Mouse (Mus musculus): ENCODE results near the gene Ifnz. TPM values are rescaled to one million over a fixed set of nuclear protein-coding genes. Genes with fewer than 3 reads are reported as not detected.
"Not testable (repeated sequence)": the region's sequence is repeated elsewhere in the genome, so short reads cannot be mapped to it uniquely, and the experiment has no call there.

The Ifnz gene
- polyA plus RNA-seq, 1 experiment = not detected

- not testable (repeated sequence) for H3K79me3 ChIP-seq (ENCODE audit: low read depth); H3K27me3 ChIP-seq (ENCODE audit: control insufficient read depth, insufficient read depth, insufficient read length); H3ac ChIP-seq (ENCODE audit: control insufficient read depth, insufficient read length, low read depth); H3K79me2 ChIP-seq (ENCODE audit: control insufficient read depth, insufficient read depth); H3K36me3 ChIP-seq (ENCODE audit: control insufficient read depth, insufficient read depth); H3K4me3 ChIP-seq (ENCODE audit: insufficient read depth, poor library complexity, severe bottlenecking)
Observed at GRCm38 (mm10) chr4:88802954-88803353, 21.0 kb downstream of the Ifnz start, which contains the start of gene Gm13287. TSS of gene Gm13287 (plus strand) at chr4:88803254.

DNA sequence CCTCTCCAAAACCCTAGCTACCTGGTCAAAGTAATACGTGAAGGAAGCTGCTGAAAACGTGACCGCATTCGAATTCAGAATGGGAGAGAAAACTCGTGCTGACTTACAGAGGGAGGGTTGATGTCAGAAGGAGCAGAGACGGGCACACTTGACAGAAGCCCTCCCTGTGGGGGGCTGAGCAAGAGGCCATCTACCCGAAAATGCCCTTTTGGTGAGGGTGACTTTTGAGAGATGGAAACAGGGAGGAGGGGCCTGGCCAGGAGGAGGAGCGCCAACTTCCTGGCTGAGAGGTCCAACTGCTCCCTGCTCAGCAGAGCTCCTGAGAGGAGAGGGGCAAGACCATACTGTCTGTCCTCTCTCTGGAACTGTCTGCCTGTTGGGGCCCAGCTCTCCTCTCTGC, 23.3 kb downstream of the Ifnz start, which contains the start of gene Gm13288:
TSS of gene Gm13288 (plus strand) at position 301 of the 400 bp plus-strand sequence.
- H3K79me2 ChIP-seq (ENCODE audit: control insufficient read depth, insufficient read depth); H3ac ChIP-seq (ENCODE audit: control insufficient read depth, insufficient read length, low read depth); H3K4me3 ChIP-seq (ENCODE audit: insufficient read depth, poor library complexity, severe bottlenecking); H3K27me3 ChIP-seq (ENCODE audit: control insufficient read depth, insufficient read depth, insufficient read length); H3K79me3 ChIP-seq (ENCODE audit: low read depth); H3K36me3 ChIP-seq (ENCODE audit: control insufficient read depth, insufficient read depth): not testable (repeated sequence)

DNA sequence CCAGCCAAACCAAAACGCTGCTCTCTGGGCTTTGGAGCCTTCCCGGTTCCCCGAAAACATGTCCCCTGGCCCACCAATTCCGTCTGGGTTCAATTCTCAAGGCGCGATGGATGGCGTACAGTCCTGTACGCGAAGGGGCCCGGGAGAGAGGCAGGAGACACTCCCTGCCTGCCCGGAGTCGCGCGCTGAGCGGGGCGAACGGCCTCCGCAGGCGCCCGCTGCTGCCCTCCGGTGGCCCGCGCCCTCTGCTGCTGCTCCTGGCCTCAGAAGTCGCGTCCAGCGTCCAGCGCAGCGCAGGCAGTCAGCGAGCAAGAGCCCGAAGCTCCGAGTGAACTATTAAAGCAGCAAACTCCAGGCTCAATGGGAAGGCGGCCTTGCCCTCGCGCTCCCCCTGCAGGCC, 23.8 kb downstream of the Ifnz start:
- not testable (repeated sequence) for H3K79me2 ChIP-seq (ENCODE audit: control insufficient read depth, insufficient read depth); H3K4me3 ChIP-seq (ENCODE audit: insufficient read depth, poor library complexity, severe bottlenecking); H3ac ChIP-seq (ENCODE audit: control insufficient read depth, insufficient read length, low read depth); H3K27me3 ChIP-seq (ENCODE audit: control insufficient read depth, insufficient read depth, insufficient read length); H3K36me3 ChIP-seq (ENCODE audit: control insufficient read depth, insufficient read depth); H3K79me3 ChIP-seq (ENCODE audit: low read depth)

DNA sequence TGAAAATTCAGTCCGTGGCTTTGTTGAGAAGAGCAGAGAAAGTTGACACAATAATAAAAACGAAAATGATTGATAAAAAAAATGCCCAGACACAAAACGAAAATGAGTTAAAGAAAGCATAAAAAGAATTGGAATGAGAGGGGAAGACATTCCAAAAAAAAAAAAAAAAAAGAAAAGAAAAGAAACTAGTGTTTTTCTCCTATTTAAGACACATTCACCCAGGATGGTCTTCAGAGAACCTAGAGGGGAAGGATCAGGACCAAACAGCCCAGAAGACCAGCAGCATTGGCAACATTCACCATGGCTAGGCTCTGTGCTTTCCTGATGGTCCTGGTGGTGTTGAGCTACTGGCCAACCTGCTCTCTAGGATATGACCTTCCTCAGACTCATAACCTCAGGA, 34.0 kb downstream of the Ifnz start, which contains the start of gene Ifna7:
TSS of gene Ifna7 (plus strand) at position 301 of the 400 bp plus-strand sequence.
- Histone ChIP-seq H3K27me3 (ENCODE audit: control insufficient read depth, insufficient read depth, insufficient read length) (peaks cover 14% of the 10 kb centered on the region), H3K4me3 (ENCODE audit: insufficient read depth, poor library complexity, severe bottlenecking) (no peak within 1 kb of the TSS), H3ac (ENCODE audit: control insufficient read depth, insufficient read length, low read depth) (no peak within 1 kb of the TSS), H3K79me2 (ENCODE audit: control insufficient read depth, insufficient read depth) (no peaks in the 10 kb centered on the region), H3K79me3 (ENCODE audit: low read depth) (no peaks in the 10 kb centered on the region), H3K36me3 (ENCODE audit: control insufficient read depth, insufficient read depth) (no peaks in the 10 kb centered on the region)
- no peak for TF ChIP-seq USF1 (IDR thresholded peaks at IDR 0.05; ENCODE audit: low read depth)
- TF ChIP-seq MAX (IDR thresholded peaks at IDR 0.05) = no peak
- no peak for TF ChIP-seq CTCF (IDR thresholded peaks at IDR 0.05; ENCODE audit: control insufficient read depth, insufficient read depth, insufficient read length)
- TF ChIP-seq MYOG (IDR thresholded peaks at IDR 0.05; ENCODE audit: control insufficient read depth, extremely low read depth, insufficient read length) = no peak
- no peak for TF ChIP-seq MYOD1 (IDR thresholded peaks at IDR 0.05; ENCODE audit: control insufficient read depth, insufficient read length, low read depth)
- no peak for TF ChIP-seq CEBPB (IDR thresholded peaks at IDR 0.05; ENCODE audit: low read depth)
- no peak for TF ChIP-seq FOSL1 (IDR thresholded peaks at IDR 0.05; ENCODE audit: insufficient read depth, low read length, poor library complexity, severe bottlenecking)

GRCm38 (mm10) chr4:88819659-88820058, 37.7 kb downstream of the Ifnz start, which contains the start of gene Ifna11:
TSS of gene Ifna11 (plus strand) at chr4:88819959.
- no peaks in the 10 kb centered on the region for H3K79me3 ChIP-seq (ENCODE audit: low read depth)
- no peak within 1 kb of the TSS for H3ac ChIP-seq (ENCODE audit: control insufficient read depth, insufficient read length, low read depth)
- peaks cover 13% of the 10 kb centered on the region for H3K27me3 ChIP-seq (ENCODE audit: control insufficient read depth, insufficient read depth, insufficient read length)
- no peaks in the 10 kb centered on the region for H3K79me2 ChIP-seq (ENCODE audit: control insufficient read depth, insufficient read depth)
- H3K4me3 ChIP-seq (ENCODE audit: insufficient read depth, poor library complexity, severe bottlenecking) = no peak within 1 kb of the TSS
- no peaks in the 10 kb centered on the region for H3K36me3 ChIP-seq (ENCODE audit: control insufficient read depth, insufficient read depth)
- TF ChIP-seq FOSL1 (IDR thresholded peaks at IDR 0.05; ENCODE audit: insufficient read depth, low read length, poor library complexity, severe bottlenecking) = no peak
- TF ChIP-seq USF1 (IDR thresholded peaks at IDR 0.05; ENCODE audit: low read depth) = no peak
- no peak for TF ChIP-seq CEBPB (IDR thresholded peaks at IDR 0.05; ENCODE audit: low read depth)
- TF ChIP-seq CTCF (IDR thresholded peaks at IDR 0.05; ENCODE audit: control insufficient read depth, insufficient read depth, insufficient read length) = no peak
- TF ChIP-seq MYOD1 (IDR thresholded peaks at IDR 0.05; ENCODE audit: control insufficient read depth, insufficient read length, low read depth) = no peak
- no peak for TF ChIP-seq MAX (IDR thresholded peaks at IDR 0.05)
- TF ChIP-seq MYOG (IDR thresholded peaks at IDR 0.05; ENCODE audit: control insufficient read depth, extremely low read depth, insufficient read length) = no peak

DNA sequence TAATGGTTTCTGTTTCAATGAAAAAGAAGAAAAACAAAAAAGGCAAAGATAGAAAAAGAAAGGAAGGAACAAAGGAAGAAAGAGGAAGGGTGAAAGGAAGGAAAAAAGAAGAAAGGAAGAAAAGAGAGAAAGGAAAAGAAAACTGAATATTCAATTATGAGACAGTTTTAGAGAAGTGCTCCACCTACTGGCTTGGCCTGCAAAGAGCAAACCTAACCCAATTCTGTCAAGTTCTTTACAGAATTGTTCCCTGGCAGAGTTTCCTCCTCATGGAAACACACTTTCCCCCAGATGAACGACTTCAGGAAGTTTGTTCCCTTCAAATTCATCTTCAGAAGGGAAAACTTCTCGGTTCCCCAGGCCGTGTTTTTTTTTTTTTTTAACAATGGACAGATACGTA, 41.1 kb downstream of the Ifnz start:
- H3K4me3 ChIP-seq (ENCODE audit: insufficient read depth, poor library complexity, severe bottlenecking) = no peak overlapping the region
- H3ac ChIP-seq (ENCODE audit: control insufficient read depth, insufficient read length, low read depth) = no peak overlapping the region
- TF ChIP-seq CEBPB (IDR thresholded peaks at IDR 0.05; ENCODE audit: low read depth) (no peak), FOSL1 (IDR thresholded peaks at IDR 0.05; ENCODE audit: insufficient read depth, low read length, poor library complexity, severe bottlenecking) (no peak), CTCF (IDR thresholded peaks at IDR 0.05; ENCODE audit: control insufficient read depth, insufficient read depth, insufficient read length) (no peak), MAX (IDR thresholded peaks at IDR 0.05) (no peak), USF1 (IDR thresholded peaks at IDR 0.05; ENCODE audit: low read depth) (no peak), MYOG (IDR thresholded peaks at IDR 0.05; ENCODE audit: control insufficient read depth, extremely low read depth, insufficient read length) (no peak), MYOD1 (IDR thresholded peaks at IDR 0.05; ENCODE audit: control insufficient read depth, insufficient read length, low read depth) (no peak)
- H3K79me3 ChIP-seq (ENCODE audit: low read depth) = no peaks in the 10 kb centered on the region
- H3K79me2 ChIP-seq (ENCODE audit: control insufficient read depth, insufficient read depth) = no peaks in the 10 kb centered on the region
- H3K36me3 ChIP-seq (ENCODE audit: control insufficient read depth, insufficient read depth) = no peaks in the 10 kb centered on the region
- peaks cover 7% of the 10 kb centered on the region for H3K27me3 ChIP-seq (ENCODE audit: control insufficient read depth, insufficient read depth, insufficient read length)

DNA sequence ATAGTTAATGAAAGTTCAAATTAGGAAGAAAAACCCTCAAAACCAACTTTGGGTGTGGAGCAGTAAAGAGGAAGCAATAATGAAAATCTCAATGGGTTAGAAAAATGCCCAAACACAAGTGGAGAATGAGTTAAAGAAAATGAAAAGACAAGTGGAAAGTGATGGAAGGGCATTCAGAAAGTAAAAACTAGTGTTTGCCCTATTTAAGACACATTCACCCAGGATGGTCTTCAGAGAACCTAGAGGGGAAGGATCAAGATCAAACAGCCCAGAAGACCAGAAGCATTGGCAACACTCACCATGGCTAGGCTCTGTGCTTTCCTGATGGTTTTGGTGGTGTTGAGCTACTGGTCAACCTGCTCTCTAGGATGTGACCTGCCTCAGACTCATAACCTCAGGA, 45.2 kb downstream of the Ifnz start, which contains the start of gene Ifna6:
TSS of gene Ifna6 (plus strand) at position 301 of the 400 bp plus-strand sequence.
- H3K79me3 ChIP-seq (ENCODE audit: low read depth); H3K27me3 ChIP-seq (ENCODE audit: control insufficient read depth, insufficient read depth, insufficient read length); H3K79me2 ChIP-seq (ENCODE audit: control insufficient read depth, insufficient read depth); H3ac ChIP-seq (ENCODE audit: control insufficient read depth, insufficient read length, low read depth); H3K4me3 ChIP-seq (ENCODE audit: insufficient read depth, poor library complexity, severe bottlenecking); H3K36me3 ChIP-seq (ENCODE audit: control insufficient read depth, insufficient read depth): not testable (repeated sequence)
